Mouse (Mus musculus): ENCODE data around the gene Sptssa.

Gene Sptssa

GRCm38 (mm10) chr12:54654741-54655140 is 1.6 kb downstream of the Sptssa start:
- DNase-seq, result no peak

- no peak for DNase-seq
These were observed 2.2 kb downstream of the Sptssa start for GRCm38 (mm10) chr12:54654141-54654540.

- DNase-seq, result no peak
These were observed 4.0 kb downstream of the Sptssa start for GRCm38 (mm10) chr12:54652346-54652745.

GRCm38 (mm10) chr12:54651820-54652219 is 4.6 kb downstream of the Sptssa start:
- DNase-seq, result no peak

GRCm38 (mm10) chr12:54651158-54651557 is 5.2 kb downstream of the Sptssa start:
- no peak for DNase-seq

GRCm38 (mm10) chr12:54644947-54645346 is 11.4 kb downstream of the Sptssa start:
- DNase-seq, result no peak

- no peak for DNase-seq
These were observed 13.0 kb downstream of the Sptssa start for GRCm38 (mm10) chr12:54643320-54643892.

GRCm38 (mm10) chr12:54641374-54641773 is 15.0 kb downstream of the Sptssa start:
- no peak for DNase-seq

- no peak for DNase-seq
These were observed 16.1 kb downstream of the Sptssa start for GRCm38 (mm10) chr12:54640259-54640658.

- DNase-seq, result no peak
These were observed 19.3 kb downstream of the Sptssa start for GRCm38 (mm10) chr12:54637033-54637432.

- no peak for DNase-seq
These were observed 24.2 kb downstream of the Sptssa start for GRCm38 (mm10) chr12:54632141-54632540.

- DNase-seq, result no peak
These were observed 34.4 kb downstream of the Sptssa start for GRCm38 (mm10) chr12:54621942-54622341.

GRCm38 (mm10) chr12:54620042-54620705 is 36.2 kb downstream of the Sptssa start:
- DNase-seq, result no peak

GRCm38 (mm10) chr12:54608988-54609387 is 47.4 kb downstream of the Sptssa start:
- DNase-seq, result no peak

- no peak for DNase-seq
These were observed 51.2 kb downstream of the Sptssa start for GRCm38 (mm10) chr12:54605203-54605602.

- no peak for DNase-seq
These were observed 52.7 kb downstream of the Sptssa start for GRCm38 (mm10) chr12:54603542-54604167.

- DNase-seq, result peak; percentile 86
These were observed 55.9 kb downstream of the Sptssa start for GRCm38 (mm10) chr12:54600482-54600881.

- no peak for DNase-seq
These were observed 58.0 kb downstream of the Sptssa start for GRCm38 (mm10) chr12:54598358-54598757.

GRCm38 (mm10) chr12:54596715-54597114 is 59.7 kb downstream of the Sptssa start:
- DNase-seq, result no peak

Data from layer of hippocampus, adult 9-11 months (tissue).